Mouse (Mus musculus): Measurements from ENCODE around the gene Oas3.
A peak's percentile ranks its signal among the peaks of the same experiment; 100 is the strongest.

The Oas3 gene

GRCm38 (mm10) chr5:120752786-120753185 is 24.7 kb downstream of the Oas3 start:
- no peak for DNase-seq (ENCODE audit: low spot score in 2 of 2)

GRCm38 (mm10) chr5:120751206-120751605 is 26.3 kb downstream of the Oas3 start:
- no peak for DNase-seq (ENCODE audit: low spot score in 2 of 2)

- DNase-seq (ENCODE audit: low spot score in 2 of 2) = no peak
Observed at GRCm38 (mm10) chr5:120749688-120750087, 27.8 kb downstream of the Oas3 start, which contains the start of gene Oas2. TSS of gene Oas2 (minus strand) at chr5:120749853.

- DNase-seq (ENCODE audit: low spot score in 2 of 2) = peak; percentile 55 to 78
Observed at GRCm38 (mm10) chr5:120746451-120746850, 31.0 kb downstream of the Oas3 start.

GRCm38 (mm10) chr5:120742125-120742524 is 35.3 kb downstream of the Oas3 start:
- peak in 1 of 2 experiments; percentile 17 for DNase-seq (ENCODE audit: low spot score in 2 of 2)

- no peak for DNase-seq (ENCODE audit: low spot score in 2 of 2)
Observed at GRCm38 (mm10) chr5:120734380-120734990, 43.0 kb downstream of the Oas3 start.

GRCm38 (mm10) chr5:120733696-120734095 is 43.8 kb downstream of the Oas3 start:
- no peak for DNase-seq (ENCODE audit: low spot score in 2 of 2)

- no peak for DNase-seq (ENCODE audit: low spot score in 2 of 2)
Observed at GRCm38 (mm10) chr5:120732740-120733139, 44.7 kb downstream of the Oas3 start.

GRCm38 (mm10) chr5:120729319-120729718 is 48.1 kb downstream of the Oas3 start:
- no peak for DNase-seq (ENCODE audit: low spot score in 2 of 2)

- DNase-seq (ENCODE audit: low spot score in 2 of 2) = no peak
Observed at GRCm38 (mm10) chr5:120725811-120726455, 51.5 kb downstream of the Oas3 start.

- no peak for DNase-seq (ENCODE audit: low spot score in 2 of 2)
Observed at GRCm38 (mm10) chr5:120721005-120721404, 56.5 kb downstream of the Oas3 start.

GRCm38 (mm10) chr5:120718600-120719378 is 58.7 kb downstream of the Oas3 start:
- no peak for DNase-seq (ENCODE audit: low spot score in 2 of 2)

- DNase-seq (ENCODE audit: low spot score in 2 of 2) = no peak
Observed at GRCm38 (mm10) chr5:120717136-120717535, 60.3 kb downstream of the Oas3 start.

- DNase-seq (ENCODE audit: low spot score in 2 of 2) = peak; percentile 78 to 88
Observed at GRCm38 (mm10) chr5:120714314-120714713, 63.1 kb downstream of the Oas3 start.

- DNase-seq (ENCODE audit: low spot score in 2 of 2) = peak in 1 of 2 experiments; percentile 45
Observed at GRCm38 (mm10) chr5:120712721-120713120, 64.7 kb downstream of the Oas3 start.

GRCm38 (mm10) chr5:120711827-120712226 is 65.6 kb downstream of the Oas3 start, which contains the start of gene Dtx1:
TSS of gene Dtx1 (minus strand) at chr5:120711927.
- no peak for DNase-seq (ENCODE audit: low spot score in 2 of 2)

- peak; percentile 82 for DNase-seq (ENCODE audit: low spot score in 2 of 2)
Observed at GRCm38 (mm10) chr5:120711416-120711815, 66.0 kb downstream of the Oas3 start.

- peak in 1 of 2 experiments; percentile 41 for DNase-seq (ENCODE audit: low spot score in 2 of 2)
Observed at GRCm38 (mm10) chr5:120710826-120711248, 66.6 kb downstream of the Oas3 start.

GRCm38 (mm10) chr5:120710161-120710825 is 67.2 kb downstream of the Oas3 start:
- peak; percentile 41 to 47 for DNase-seq (ENCODE audit: low spot score in 2 of 2)

- no peak for DNase-seq (ENCODE audit: low spot score in 2 of 2)
Observed at GRCm38 (mm10) chr5:120706976-120707375, 70.5 kb downstream of the Oas3 start.

- DNase-seq (ENCODE audit: low spot score in 2 of 2) = peak; percentile 31 to 35
Observed at GRCm38 (mm10) chr5:120706541-120706940, 70.9 kb downstream of the Oas3 start.

- no peak for DNase-seq (ENCODE audit: low spot score in 2 of 2)
Observed at GRCm38 (mm10) chr5:120704421-120704820, 73.0 kb downstream of the Oas3 start.
